Comparison of ENCODE assay signal across 24 mouse cellular contexts in the genomic region with DNA sequence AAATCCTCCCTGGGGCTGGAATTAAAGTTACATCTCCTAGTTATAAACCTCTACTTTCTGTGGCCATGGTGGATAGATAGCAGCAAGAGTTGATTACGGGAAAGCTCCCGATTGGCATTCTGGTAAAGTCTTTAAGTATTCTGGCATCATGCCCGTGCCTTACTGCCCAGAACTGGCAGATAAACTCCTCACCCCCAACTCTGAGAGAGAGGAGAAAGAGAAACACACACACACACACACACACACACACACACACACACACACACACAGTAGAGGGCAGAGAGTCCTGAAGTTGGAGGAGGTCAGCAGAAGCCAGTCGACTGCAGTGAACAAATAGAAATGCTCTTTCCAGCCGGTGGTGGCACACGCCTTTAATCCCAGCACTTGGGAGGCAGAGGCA. TPM values are rescaled to one million over a fixed set of nuclear protein-coding genes. Genes with fewer than 3 reads are reported as not detected.
DNase-seq lines count a peak whose midpoint lies in the region; ATAC-seq lines count a peak whose summit lies in the region.
"Had no signal": no experiment of that assay in that cellular context is flagged by ENCODE, and none has a peak within 500 bp of the region (broad histone marks: within the 10 kb centered on the region; RNA-seq: fewer than 3 reads in every experiment).

No protein-coding gene starts in this region.

- no peak overlapping the region for H3K9ac ChIP-seq in heart, embryonic 12.5 days
- no peak overlapping the region for H3K9ac ChIP-seq in heart, embryonic 16.5 days (ENCODE audit: low read length)
- H3K9ac ChIP-seq: hindbrain, embryonic 12.5 days had no signal

- ATAC-seq in heart, embryonic 12.5 days (ENCODE audit: insufficient number of reproducible peaks, low FRiP score) = no peak
- peak; percentile 82 for ATAC-seq in heart, embryonic 16.5 days (replicated peaks; ENCODE audit: extremely low read depth, insufficient read depth, low FRiP score)
- ATAC-seq in megakaryocyte progenitor cell, adult 5-6 weeks (replicated peaks; ENCODE audit: poor library complexity) = 0 out of 2 replicates have a peak, but pooled peaks have one; percentile 29
- ATAC-seq: activated CD4-positive, CD25-positive, alpha-beta regulatory T cell, adult 4 months; forebrain, embryonic 14.5 days; hindbrain, embryonic 16.5 days; Patski had no signal

- WGBS in heart, embryonic 12.5 days = 46% methylated on average over 6 of the region's 6 CpGs
- WGBS in heart, embryonic 16.5 days = 35% methylated on average over 6 of the region's 6 CpGs

- H3K36me3 ChIP-seq in heart, embryonic 12.5 days = no peaks in the 10 kb centered on the region
- no peaks in the 10 kb centered on the region for H3K36me3 ChIP-seq in heart, embryonic 16.5 days (ENCODE audit: control insufficient read depth, insufficient read depth)
- H3K36me3 ChIP-seq: forebrain, embryonic 10.5 days; hindbrain, embryonic 12.5 days had no signal

- no peak for DNase-seq in heart, postnatal 36 days
- DNase-seq in heart, adult 8-10 months (ENCODE audit: low spot score) = no peak
- DNase-seq in frontal cortex, postnatal 25 days (ENCODE audit: low spot score in 2 of 2) = no peak
- no peak for DNase-seq in left cerebral cortex, adult 11 months (ENCODE audit: low spot score)
- DNase-seq: adrenal gland, postnatal 14 days; cerebellum, adult 11-12 months; cerebellum, adult 9-11 months; cerebellum, postnatal 36 days; heart, adult 18-20 months; heart, postnatal 4 days; kidney, adult 18-20 months had no signal

- H3K9me3 ChIP-seq in heart, embryonic 12.5 days (replicated peaks) = no peaks in the 10 kb centered on the region
- H3K9me3 ChIP-seq in heart, embryonic 16.5 days (replicated peaks; ENCODE audit: control insufficient read depth, low read length) = no peaks in the 10 kb centered on the region
- H3K9me3 ChIP-seq: forebrain, embryonic 10.5 days; hindbrain, embryonic 12.5 days had no signal

- peak overlapping the region; percentile 4; the same call in 1 of the 2 replicates for H3K27ac ChIP-seq in heart, embryonic 12.5 days (ENCODE audit: poor library complexity, severe bottlenecking)
- H3K27ac ChIP-seq in heart, embryonic 16.5 days (ENCODE audit: low read length) = peak overlapping the region; percentile 56
- H3K27ac ChIP-seq: forebrain, embryonic 10.5 days; hindbrain, embryonic 12.5 days had no signal

- peaks cover 24% of the 10 kb centered on the region for H3K4me1 ChIP-seq in heart, embryonic 12.5 days (replicated peaks)
- H3K4me1 ChIP-seq in heart, embryonic 16.5 days (ENCODE audit: control insufficient read depth, insufficient read depth, low read length) = peaks cover 20% of the 10 kb centered on the region

- H3K4me3 ChIP-seq in heart, embryonic 12.5 days = no peak overlapping the region
- no peak overlapping the region for H3K4me3 ChIP-seq in heart, embryonic 16.5 days (ENCODE audit: low read length)
- H3K4me3 ChIP-seq: erythroblast, embryonic 14.5 days; forebrain, embryonic 10.5 days; hindbrain, embryonic 12.5 days had no signal

- intact Hi-C loops in heart, postnatal 36 days (cut with DNase I) = no loop called here

- H3K27me3 ChIP-seq in heart, embryonic 12.5 days (replicated peaks) = no peaks in the 10 kb centered on the region
- no peaks in the 10 kb centered on the region for H3K27me3 ChIP-seq in heart, embryonic 16.5 days (ENCODE audit: control insufficient read depth, insufficient read depth, low read length)
- H3K27me3 ChIP-seq: hindbrain, embryonic 12.5 days; Patski had no signal

- H3K4me2 ChIP-seq in heart, embryonic 12.5 days = no peak overlapping the region
- no peak overlapping the region for H3K4me2 ChIP-seq in heart, embryonic 16.5 days (ENCODE audit: low read depth, low read length)
- H3K4me2 ChIP-seq: hindbrain, embryonic 12.5 days had no signal

RNA-seq across cellular contexts. Expression of gene Tmem154, which starts 28.9 kb away (rescaled TPM):
- 0.47 and 0.54 TPM in 2 replicates for polyA plus RNA-seq in heart, embryonic 12.5 days (2016; fragmentation: Nextera tagmentation; extraction: Ambion mirVana)
- 1 to 10 TPM; 1.6 to 2.6 TPM for total RNA-seq in heart, postnatal 36 days (2021)
- polyA plus RNA-seq in heart, embryonic 16.5 days (2015; fragmentation: Nextera tagmentation; extraction: Ambion mirVana) = 2.0 and 3.1 TPM in 2 replicates
- 1 to 10 TPM in 3 of 4 experiments, under 1 TPM in 1; 0.97 to 3.3 (median 2.9) TPM for total RNA-seq in heart, adult 8-10 months (2022)
- total RNA-seq in megakaryocyte progenitor cell, adult 5-6 weeks (2015) = 9.9 and 10.6 TPM in 2 replicates
- total RNA-seq in megakaryocyte progenitor cell, adult 5-6 weeks (2017) = 4.0 and 4.6 TPM in 2 replicates

RNA-seq across cellular contexts. Expression of gene Tigd4, which starts 43.7 kb away (rescaled TPM):
- polyA plus RNA-seq in heart, embryonic 12.5 days (2016; fragmentation: Nextera tagmentation; extraction: Ambion mirVana) = not detected in 2 replicates
- total RNA-seq in heart, postnatal 36 days (2021) = under 1 TPM in 1 of 2 experiments, not detected in 1; 0.08 TPM
- polyA plus RNA-seq in heart, embryonic 16.5 days (2015; fragmentation: Nextera tagmentation; extraction: Ambion mirVana) = 0.36 and 0.37 TPM in 2 replicates
- under 1 TPM in 2 of 4 experiments, not detected in 2; 0.09 to 0.11 TPM for total RNA-seq in heart, adult 8-10 months (2022)
- total RNA-seq in megakaryocyte progenitor cell, adult 5-6 weeks (2015) = not detected in 2 replicates
- total RNA-seq in megakaryocyte progenitor cell, adult 5-6 weeks (2017) = not detected in 2 replicates
- total RNA-seq: adrenal gland, adult 18-20 months; adrenal gland, postnatal 14 days; heart, adult 18-20 months had no signal
- polyA plus RNA-seq: activated CD4-positive, CD25-positive, alpha-beta regulatory T cell, adult 4 months; C2C12; erythroblast, embryonic 14.5 days; forebrain, embryonic 14.5 days; hindbrain, embryonic 12.5 days; inflammation-experienced regulatory T-cells, adult 6 months had no signal

RNA-seq across cellular contexts. Expression of gene Arfip1, which starts 54.7 kb away (rescaled TPM):
- 49.3 and 50.8 TPM in 2 replicates for polyA plus RNA-seq in heart, embryonic 12.5 days (2016; fragmentation: Nextera tagmentation; extraction: Ambion mirVana)
- total RNA-seq in heart, postnatal 36 days (2021) = 10 to 100 TPM; 13.8 to 19.5 TPM
- polyA plus RNA-seq in heart, embryonic 16.5 days (2015; fragmentation: Nextera tagmentation; extraction: Ambion mirVana) = 49.7 and 54.9 TPM in 2 replicates
- total RNA-seq in heart, adult 8-10 months (2022) = 10 to 100 TPM; 10.5 to 16.7 (median 14.3) TPM
- total RNA-seq in megakaryocyte progenitor cell, adult 5-6 weeks (2015) = 20.8 and 21.3 TPM in 2 replicates
- total RNA-seq in megakaryocyte progenitor cell, adult 5-6 weeks (2017) = 32.4 and 33.8 TPM in 2 replicates
